Mouse (Mus musculus) limb, embryonic 11.5 days (tissue): ENCODE data around the gene Ksr1. TPM values are rescaled to one million over a fixed set of nuclear protein-coding genes. Genes with fewer than 3 reads are reported as not detected.

Experiments
- ATAC-seq: fragments of 200-750 bp; cut with Nextera tagmentation; 2 replicates; pipeline ENCODE4 v1.8.0; 2017; ENCODE audit warnings: low read depth; ENCODE audit not compliant: insufficient number of reproducible peaks, low FRiP score, low TSS enrichment
- DNase-seq: peaks from one replicate; pipeline ENCODE4 v3.0.0-alpha.2; 2015; ENCODE audit warnings: low spot score
- H3K27ac ChIP-seq: fragments of 300-500 bp; sonication (generic); replicated peaks from 2 replicates; pipeline ENCODE4 v1.5.1; 2014; ENCODE audit warnings: low read depth, mild to moderate bottlenecking, low read length
- H3K27me3 ChIP-seq: fragments of 300-500 bp; sonication (generic); 2 replicates; pipeline ENCODE4 v1.6.1; 2014; ENCODE audit warnings: mild to moderate bottlenecking, low read length, mixed read lengths; ENCODE audit not compliant: control insufficient read depth, insufficient read depth
- H3K36me3 ChIP-seq: fragments of 300-500 bp; sonication (generic); 2 replicates; pipeline ENCODE4 v1.6.1; 2014; ENCODE audit warnings: mild to moderate bottlenecking, low read length, moderate library complexity, mixed read lengths; ENCODE audit not compliant: control insufficient read depth, insufficient read depth
- H3K4me1 ChIP-seq: fragments of 300-500 bp; sonication (generic); 2 replicates; pipeline ENCODE4 v1.6.1; 2014; ENCODE audit warnings: low read length, mixed read lengths; ENCODE audit not compliant: control insufficient read depth, insufficient read depth
- H3K4me2 ChIP-seq: fragments of 300-500 bp; sonication (generic); 2 replicates; pipeline ENCODE4 v1.6.1; 2014; ENCODE audit warnings: low read depth, mild to moderate bottlenecking, moderate library complexity; ENCODE audit not compliant: severe bottlenecking
- H3K4me3 ChIP-seq: fragments of 300-500 bp; sonication (generic); 2 replicates; pipeline ENCODE4 v1.5.1; 2014; ENCODE audit warnings: low read depth, low read length
- H3K9ac ChIP-seq: fragments of 300-500 bp; sonication (generic); 2 replicates; pipeline ENCODE4 v1.6.1; 2014; ENCODE audit warnings: mild to moderate bottlenecking, low read length
- H3K9me3 ChIP-seq: fragments of 300-500 bp; sonication (generic); 2 replicates; pipeline ENCODE4 v1.6.1; 2016; ENCODE audit warnings: low read length; ENCODE audit not compliant: control insufficient read depth
- WGBS: fragments of 180-500 bp; shearing (Covaris S2); extraction: QIAGEN DNeasy Blood & Tissue Kit; methylation state at CpG from one replicate; pipeline ENCODE4 v1.1.7; 2014; 5-methylcytosine and 5-hydroxymethylcytosine counted together
- polyA plus RNA-seq: library from polyadenylated mRNA; unstranded; fragments of >200 nt; fragmentation: Nextera tagmentation; extraction: Ambion mirVana; gene quantifications from 2 replicates; pipeline ENCODE4 v1.2.1, GENCODE M21; 2014

Ksr1 gene
- polyA plus RNA-seq, 1 experiment from 2014 or later: 2.2 TPM

DNA sequence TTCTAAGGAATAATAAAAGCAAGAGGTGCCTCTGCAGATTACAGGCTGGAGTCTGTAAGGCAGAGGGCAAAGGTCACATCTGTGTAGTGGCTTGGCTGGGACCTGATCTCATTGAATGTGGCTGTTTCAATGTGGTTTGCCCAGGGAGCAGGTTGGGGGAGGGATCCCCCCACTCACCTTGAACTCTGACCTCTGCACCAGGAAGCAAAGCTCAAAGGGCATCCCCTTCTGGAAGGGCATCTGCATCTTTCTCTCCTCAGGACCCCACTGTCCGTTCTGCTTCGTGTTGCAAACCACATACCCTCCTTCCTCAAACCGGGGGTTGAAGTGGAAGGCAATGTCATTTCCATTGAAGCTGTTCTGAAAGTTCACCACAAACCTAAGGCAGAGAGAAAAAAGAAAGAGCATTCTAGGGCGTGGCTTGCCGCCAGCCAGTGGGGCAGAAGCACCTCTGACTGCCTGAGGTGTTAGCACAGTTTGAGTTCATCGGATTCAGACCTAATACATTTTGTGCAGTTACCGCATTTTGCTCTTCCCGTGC, 173.3 kb downstream of the Ksr1 start:
- no peak overlapping the region for H3K9ac ChIP-seq
- H3K4me2 ChIP-seq: no peak overlapping the region
- 48% methylated on average over 8 of the region's 8 CpGs for WGBS
- no peaks in the 10 kb centered on the region for H3K27me3 ChIP-seq
- peak; percentile 57 for DNase-seq
- no peak overlapping the region for H3K4me3 ChIP-seq
- peak overlapping the region; percentile 22; the same call in 1 of the 2 replicates for H3K27ac ChIP-seq
- ATAC-seq: 0 out of 2 replicates have a peak, but pooled peaks have one; percentile 31
- no peaks in the 10 kb centered on the region for H3K9me3 ChIP-seq
- peaks cover 10% of the 10 kb centered on the region for H3K4me1 ChIP-seq
- no peaks in the 10 kb centered on the region for H3K36me3 ChIP-seq

GRCm38 (mm10) chr11:78972328-78972727, 173.9 kb downstream of the Ksr1 start:
- peaks cover 10% of the 10 kb centered on the region for H3K4me1 ChIP-seq
- H3K27ac ChIP-seq: peak overlapping the region; percentile 30; the same call in 1 of the 2 replicates
- H3K4me3 ChIP-seq: no peak overlapping the region
- no peaks in the 10 kb centered on the region for H3K36me3 ChIP-seq
- DNase-seq (peak; percentile 42), ATAC-seq (0 out of 2 replicates have a peak, but pooled peaks have one; percentile 21)
- WGBS: 16% methylated on average over 6 of the region's 6 CpGs
- no peak overlapping the region for H3K4me2 ChIP-seq
- H3K9ac ChIP-seq: no peak overlapping the region
- H3K27me3 ChIP-seq: no peaks in the 10 kb centered on the region
- no peaks in the 10 kb centered on the region for H3K9me3 ChIP-seq

DNA sequence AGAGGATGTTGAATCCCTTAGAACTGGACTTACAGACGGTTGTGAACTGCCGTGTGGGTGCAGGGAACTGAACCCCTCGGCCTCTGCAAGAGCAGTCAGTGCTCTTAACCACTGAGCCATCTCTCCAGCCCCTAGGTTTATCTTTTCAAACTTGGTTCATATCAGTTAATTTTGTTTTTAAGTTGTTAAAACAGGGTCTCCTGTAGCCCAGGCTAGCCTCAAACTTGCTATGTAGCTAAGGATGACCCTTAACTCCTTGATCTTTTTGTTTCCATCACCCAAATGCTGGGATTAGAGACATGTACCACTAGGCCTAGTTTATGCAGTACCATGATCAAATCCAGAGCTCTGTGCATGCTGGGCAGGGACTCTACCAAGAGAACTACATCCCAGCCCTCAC, 174.5 kb downstream of the Ksr1 start:
- DNase-seq (no peak), ATAC-seq (no peak)
- Histone ChIP-seq H3K9me3 (no peaks in the 10 kb centered on the region), H3K4me3 (no peak overlapping the region), H3K4me1 (peaks cover 10% of the 10 kb centered on the region), H3K4me2 (no peak overlapping the region), H3K36me3 (no peaks in the 10 kb centered on the region), H3K27ac (no peak overlapping the region), H3K9ac (no peak overlapping the region), H3K27me3 (no peaks in the 10 kb centered on the region)
- WGBS: 89% methylated on average over 3 of the region's 3 CpGs

- Histone ChIP-seq H3K4me3 (no peak overlapping the region), H3K27ac (no peak overlapping the region), H3K9me3 (no peaks in the 10 kb centered on the region), H3K4me1 (peaks cover 10% of the 10 kb centered on the region), H3K36me3 (no peaks in the 10 kb centered on the region), H3K4me2 (no peak overlapping the region), H3K9ac (no peak overlapping the region), H3K27me3 (no peaks in the 10 kb centered on the region)
- no peak for DNase-seq
- 83% methylated on average over 8 of the region's 8 CpGs for WGBS
- ATAC-seq: no peak
Observed at GRCm38 (mm10) chr11:78971096-78971495, 175.1 kb downstream of the Ksr1 start.

- no peak overlapping the region for H3K27ac ChIP-seq
- no peak for ATAC-seq
Observed at GRCm38 (mm10) chr11:78968121-78968520, 178.1 kb downstream of the Ksr1 start.

DNA sequence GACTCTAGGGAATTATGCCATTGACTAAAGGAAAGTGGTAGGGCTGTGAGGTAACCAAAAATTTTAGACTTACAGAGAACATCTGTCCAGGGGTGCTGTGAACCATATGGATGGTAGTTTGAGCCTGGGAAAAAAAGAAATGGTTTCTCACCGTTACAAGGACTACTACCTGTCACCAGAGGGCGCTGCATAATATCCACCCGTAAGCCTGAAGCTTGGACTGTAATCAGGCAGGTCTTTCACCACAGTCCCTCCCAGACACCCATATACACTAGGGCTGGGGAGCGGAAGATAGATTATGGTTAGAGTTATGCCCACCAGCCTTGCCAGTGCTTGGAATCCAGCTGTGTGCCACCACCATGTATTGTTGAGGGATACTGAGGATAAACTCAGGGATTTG, 178.8 kb downstream of the Ksr1 start:
- no peak overlapping the region for H3K9ac ChIP-seq
- H3K4me1 ChIP-seq: no peaks in the 10 kb centered on the region; the same call in 1 of the 2 replicates
- H3K27ac ChIP-seq: no peak overlapping the region
- H3K9me3 ChIP-seq: no peaks in the 10 kb centered on the region
- no peak overlapping the region for H3K4me3 ChIP-seq
- no peaks in the 10 kb centered on the region for H3K36me3 ChIP-seq
- DNase-seq (peak; percentile 64), ATAC-seq (no peak)
- H3K4me2 ChIP-seq: no peak overlapping the region
- no peaks in the 10 kb centered on the region for H3K27me3 ChIP-seq
- WGBS: 27% methylated on average over 4 of the region's 4 CpGs

More at GRCm38 (mm10) chr11:78968121-78968520, 178.1 kb downstream of the Ksr1 start:
- no peak overlapping the region for H3K4me3 ChIP-seq
- no peak overlapping the region for H3K9ac ChIP-seq
- H3K9me3 ChIP-seq: no peaks in the 10 kb centered on the region
- no peak overlapping the region for H3K4me2 ChIP-seq
- WGBS: 70% methylated on average over 4 of the region's 4 CpGs
- H3K36me3 ChIP-seq: no peaks in the 10 kb centered on the region
- no peaks in the 10 kb centered on the region for H3K27me3 ChIP-seq
- peaks cover 5% of the 10 kb centered on the region for H3K4me1 ChIP-seq
- no peak for DNase-seq

Other genes starting within 250 kb of the Ksr1 start
- gene Nos2, start 225.6 kb downstream of the Ksr1 start, polyA plus RNA-seq: 0.92 and 0.95 TPM in 2 replicates
- 2.7 and 2.9 TPM in 2 replicates for gene Lgals9, start 161.5 kb downstream of the Ksr1 start, polyA plus RNA-seq
- 376 and 418 TPM in 2 replicates for gene Wsb1, start 108.3 kb upstream of the Ksr1 start, polyA plus RNA-seq
- gene Gm9964, start 150.5 kb upstream of the Ksr1 start, polyA plus RNA-seq: not detected in 2 replicates
- gene Nf1, start 193.3 kb upstream of the Ksr1 start, polyA plus RNA-seq: 9.9 and 10.1 TPM in 2 replicates